Mouse (Mus musculus) liver, embryonic 14.5 days (tissue): ENCODE data around the gene Anapc4. TPM values are rescaled to one million over a fixed set of nuclear protein-coding genes. Genes with fewer than 3 reads are reported as not detected.

Experiments used
- ATAC-seq: fragments of 200-750 bp; cut with Nextera tagmentation; 2 replicates; pipeline ENCODE4 v1.8.0; 2017; ENCODE audit warnings: moderate number of reproducible peaks, mild to moderate bottlenecking, moderate library complexity; ENCODE audit not compliant: insufficient read depth
- DNase-seq, 3 experiments: peaks; one replicate each; pipeline ENCODE4 v3.0.0-alpha.2; 2012 to 2013; ENCODE audit warnings: low read depth in 3 of 3, low spot score in 3 of 3
- H3K27ac ChIP-seq: fragments of 300-500 bp; sonication (generic); 2 replicates; pipeline ENCODE4 v1.5.1; 2014; ENCODE audit warnings: moderate library complexity, mild to moderate bottlenecking, control low read depth, inconsistent platforms
- H3K27me3 ChIP-seq: fragments of 300-500 bp; sonication (generic); 2 replicates; pipeline ENCODE4 v1.6.1; 2014; ENCODE audit warnings: mild to moderate bottlenecking, low read length, moderate library complexity; ENCODE audit not compliant: control insufficient read depth, insufficient read depth
- H3K36me3 ChIP-seq: fragments of 300-500 bp; sonication (generic); replicated peaks from 2 replicates; pipeline ENCODE4 v1.6.1; 2014; ENCODE audit warnings: low read depth; ENCODE audit not compliant: control insufficient read depth, insufficient read depth
- H3K4me1 ChIP-seq, 2 experiments: fragments of 200-500 bp in 1 of 2; fragments of 300-500 bp in 1 of 2; sonication (generic) in 1 of 2; replicated peaks; 2 replicates each; pipeline ENCODE4 v1.6.1; 2012 to 2014; ENCODE audit warnings: antibody characterized with exemption in 1 of 2, inconsistent platforms in 1 of 2, low read length in 1 of 2; ENCODE audit not compliant: control insufficient read depth in 2 of 2, insufficient read depth in 2 of 2
- H3K4me2 ChIP-seq: fragments of 300-500 bp; sonication (generic); 2 replicates; pipeline ENCODE4 v1.6.1; 2014; ENCODE audit warnings: low read depth, mild to moderate bottlenecking, control low read depth, moderate library complexity
- H3K4me3 ChIP-seq, 2 experiments: fragments of 200-500 bp in 1 of 2; fragments of 300-500 bp in 1 of 2; sonication (generic) in 1 of 2; 2 replicates each; pipeline ENCODE4 v1.5.1; 2012 to 2014; ENCODE audit warnings: low read depth in 2 of 2, low read length in 2 of 2, mild to moderate bottlenecking in 2 of 2, control low read depth in 1 of 2, inconsistent platforms in 1 of 2, moderate library complexity in 1 of 2; ENCODE audit not compliant: insufficient read depth in 1 of 2
- H3K9ac ChIP-seq: fragments of 300-500 bp; sonication (generic); replicated peaks from 2 replicates; pipeline ENCODE4 v1.6.1; 2014; ENCODE audit warnings: mild to moderate bottlenecking, control low read depth, moderate library complexity
- H3K9me3 ChIP-seq: fragments of 300-500 bp; sonication (generic); 2 replicates; pipeline ENCODE4 v1.6.1; 2016; ENCODE audit warnings: low read length, mixed read lengths; ENCODE audit not compliant: control insufficient read depth
- CTCF ChIP-seq: IDR thresholded peaks from 2 replicates; pipeline ENCODE4 v1.5.1; 2016; ENCODE audit warnings: antibody characterized with exemption, low read depth, control low read depth
- EP300 ChIP-seq: IDR thresholded peaks from 2 replicates; pipeline ENCODE4 v1.6.1; 2016; ENCODE audit warnings: antibody characterized with exemption, low read depth
- WGBS: fragments of 180-500 bp; shearing (Covaris S2); extraction: QIAGEN DNeasy Blood & Tissue Kit; methylation state at CpG from one replicate; pipeline ENCODE4 v1.1.7; 2014; ENCODE audit not compliant: insufficient replicate concordance; 5-methylcytosine and 5-hydroxymethylcytosine counted together
- polyA plus RNA-seq, 2 experiments: library from polyadenylated mRNA; depleted of rRNA in 1 of 2; stranded (reverse) in 1 of 2; unstranded in 1 of 2; fragments of >200 nt; fragmentation: Nextera tagmentation in 1 of 2; extraction: Ambion mirVana in 1 of 2; gene quantifications; 2 replicates each; pipeline versions ENCODE4 v1.2.1 to v1.2.3; 2012 to 2014

The Anapc4 gene
- polyA plus RNA-seq, 2 experiments, result 23.3 to 29.8 TPM

GRCm38 (mm10) chr5:52805801-52806200 is 28.0 kb upstream of the Anapc4 start:
- WGBS, result 70% methylated on average over 4 of the region's 4 CpGs
- Histone ChIP-seq H3K9ac (no peak overlapping the region), H3K36me3 (peaks cover 2% of the 10 kb centered on the region)

GRCm38 (mm10) chr5:52806349-52806748 is 27.5 kb upstream of the Anapc4 start:
- H3K4me3 ChIP-seq, result no peak overlapping the region
- no peak overlapping the region for H3K4me2 ChIP-seq
- WGBS, result 75% methylated on average over 8 of the region's 8 CpGs
- ATAC-seq (no peak), DNase-seq (no peak)
- no peak overlapping the region for H3K27ac ChIP-seq
- H3K27me3 ChIP-seq, result no peaks in the 10 kb centered on the region
- H3K9me3 ChIP-seq, result no peaks in the 10 kb centered on the region
- peaks cover 2% of the 10 kb centered on the region for H3K36me3 ChIP-seq
- TF ChIP-seq EP300 (no peak), CTCF (no peak)
- no peak overlapping the region for H3K9ac ChIP-seq
- no peaks in the 10 kb centered on the region for H3K4me1 ChIP-seq

More at GRCm38 (mm10) chr5:52805801-52806200, 28.0 kb upstream of the Anapc4 start:
- Histone ChIP-seq H3K4me1 (no peaks in the 10 kb centered on the region), H3K27me3 (no peaks in the 10 kb centered on the region), H3K9me3 (no peaks in the 10 kb centered on the region), H3K4me2 (no peak overlapping the region), H3K4me3 (no peak overlapping the region), H3K27ac (no peak overlapping the region)
- ATAC-seq (no peak), DNase-seq (no peak)
- TF ChIP-seq EP300 (no peak), CTCF (no peak)

- Histone ChIP-seq H3K4me3 (no peak overlapping the region), H3K4me2 (no peak overlapping the region), H3K27me3 (no peaks in the 10 kb centered on the region), H3K9ac (no peak overlapping the region), H3K9me3 (no peaks in the 10 kb centered on the region), H3K4me1 (no peaks in the 10 kb centered on the region), H3K36me3 (peaks cover 2% of the 10 kb centered on the region), H3K27ac (no peak overlapping the region)
- ATAC-seq (no peak), DNase-seq (no peak)
- WGBS, result 75% methylated on average over 7 of the region's 7 CpGs
- no peak for TF ChIP-seq EP300
Observed at GRCm38 (mm10) chr5:52807030-52807429, 26.8 kb upstream of the Anapc4 start.

- no peak overlapping the region for H3K4me3 ChIP-seq
Observed at GRCm38 (mm10) chr5:52810446-52810845, 23.4 kb upstream of the Anapc4 start.

GRCm38 (mm10) chr5:52811056-52811455 is 22.8 kb upstream of the Anapc4 start:
- Histone ChIP-seq H3K27me3 (no peaks in the 10 kb centered on the region), H3K9ac (no peak overlapping the region), H3K4me3 (no peak overlapping the region), H3K4me2 (no peak overlapping the region), H3K27ac (no peak overlapping the region), H3K9me3 (no peaks in the 10 kb centered on the region), H3K4me1 (no peaks in the 10 kb centered on the region), H3K36me3 (peaks cover 2% of the 10 kb centered on the region; the same call in 1 of the 2 replicates)
- ATAC-seq, result no peak
- TF ChIP-seq CTCF (no peak), EP300 (no peak)
- 82% methylated on average over 14 of the region's 14 CpGs for WGBS
- no peak for DNase-seq

More at GRCm38 (mm10) chr5:52810446-52810845, 23.4 kb upstream of the Anapc4 start:
- ATAC-seq (no peak), DNase-seq (no peak)
- Histone ChIP-seq H3K27me3 (no peaks in the 10 kb centered on the region), H3K27ac (no peak overlapping the region), H3K9me3 (no peaks in the 10 kb centered on the region), H3K4me1 (no peaks in the 10 kb centered on the region), H3K4me2 (no peak overlapping the region), H3K36me3 (peaks cover 2% of the 10 kb centered on the region; the same call in 1 of the 2 replicates), H3K9ac (no peak overlapping the region)
- no peak for TF ChIP-seq EP300
- no peak for TF ChIP-seq CTCF
- WGBS, result 76% methylated on average over 6 of the region's 6 CpGs
